Comparison of ENCODE assay signal across 9 mouse cellular contexts in genomic region chr17:67473137-67473536, GRCm38 (mm10).
DNase-seq lines count a peak whose midpoint lies in the region; ATAC-seq and TF ChIP-seq lines count a peak whose summit lies in the region.
"Had no signal": no experiment of that assay in that cellular context is flagged by ENCODE, and none has a peak within 500 bp of the region (broad histone marks: within the 10 kb centered on the region; RNA-seq: fewer than 3 reads in every experiment).

No protein-coding gene starts in this region.

- WGBS in lung, embryonic 14.5 days, result 12% methylated on average over 2 of the region's 2 CpGs

- no peaks in the 10 kb centered on the region for H3K4me1 ChIP-seq in lung, embryonic 14.5 days (ENCODE audit: insufficient read depth)

- intact Hi-C loops in gastrocnemius, postnatal 36 days (cut with DNase I), result loop anchor here (2.0 to 10.0 kb wide), 4 partner anchors 112 to 898 kb away; no protein-coding TSS in a partner anchor

- H3K4me2 ChIP-seq in lung, embryonic 14.5 days, result no peak overlapping the region
- H3K4me2 ChIP-seq: embryonic facial prominence, embryonic 13.5 days had no signal

- H3K9ac ChIP-seq in lung, embryonic 14.5 days, result no peak overlapping the region
- H3K9ac ChIP-seq: embryonic facial prominence, embryonic 13.5 days had no signal

- peak; percentile 52; the same call in 1 of the 2 replicates for ATAC-seq in lung, embryonic 14.5 days (ENCODE audit: insufficient read depth)

- peak; percentile 84 for TF ChIP-seq CTCF in lung, embryonic 14.5 days (IDR thresholded peaks at IDR 0.05; ENCODE audit: low read depth)

- 0 out of 2 replicates have a peak overlapping the region, but pooled peaks have one; percentile 27 for H3K27ac ChIP-seq in lung, embryonic 14.5 days (ENCODE audit: low read depth)
- H3K27ac ChIP-seq: embryonic facial prominence, embryonic 13.5 days had no signal

- H3K36me3 ChIP-seq in lung, embryonic 14.5 days (ENCODE audit: insufficient read depth), result no peaks in the 10 kb centered on the region
- H3K36me3 ChIP-seq: embryonic facial prominence, embryonic 13.5 days had no signal

- DNase-seq in 3134 (ENCODE audit: extremely low read depth, insufficient read length, low spot score), result peak; percentile 38
- DNase-seq in WW6 (ENCODE audit: low read depth, low spot score), result peak; percentile 9
- DNase-seq in cerebellum, postnatal 4 days (ENCODE audit: low spot score in 2 of 2), result peak; percentile 57 to 70
- DNase-seq in gastrocnemius, postnatal 36 days, result peak; percentile 64 to 66
- peak; percentile 74 to 89 for DNase-seq in kidney, postnatal 36 days
- peak; percentile 87 for DNase-seq in lung, embryonic 14.5 days
- peak; percentile 54 for DNase-seq in right cerebral cortex, postnatal 25 days
- DNase-seq in spleen, adult 12 weeks (ENCODE audit: low spot score), result no peak

- no peaks in the 10 kb centered on the region for H3K27me3 ChIP-seq in lung, embryonic 14.5 days (ENCODE audit: insufficient read depth, low read length)
- H3K27me3 ChIP-seq: embryonic facial prominence, embryonic 13.5 days had no signal

- no peaks in the 10 kb centered on the region; the same call in 1 of the 2 replicates for H3K9me3 ChIP-seq in lung, embryonic 14.5 days (ENCODE audit: low read depth, low read length)

- H3K4me3 ChIP-seq in lung, embryonic 14.5 days (ENCODE audit: low read depth, low read length), result no peak overlapping the region
- H3K4me3 ChIP-seq: embryonic facial prominence, embryonic 13.5 days had no signal
